Mouse (Mus musculus): ENCODE measurements around the gene Elk4.

- TF ChIP-seq CTCF (IDR thresholded peaks at IDR 0.05; ENCODE audit: borderline replicate concordance, insufficient read depth, low read depth, low read length), result no peak
- no peak for TF ChIP-seq POLR2A (IDR thresholded peaks at IDR 0.05; ENCODE audit: borderline replicate concordance, insufficient read depth, low read length)
Measured at GRCm38 (mm10) chr1:132061750-132062541, 54.5 kb downstream of the Elk4 start.

Data from cerebellum, adult 2 months (tissue).